Mouse (Mus musculus) embryonic stem cell, embryonic (primary cell): ENCODE results near the gene Pou6f1.
"Not testable (repeated sequence)": the region's sequence is repeated elsewhere in the genome, so short reads cannot be mapped to it uniquely, and the experiment has no call there.

Experiments
- CTCF ChIA-PET, 4 experiments: fragments of 300-600 bp in 2 of 4; fragments of 350-600 bp in 2 of 4; sonication (Branson Sonifier 250); formaldehyde crosslinking; loops; one replicate each; lab custom pipeline; 2022; ENCODE audit warnings: inconsistent platforms in 2 of 4; lab: Charles Lee
- POLR2A ChIA-PET, 4 experiments: fragments of 300-600 bp in 2 of 4; fragments of 350-600 bp in 2 of 4; sonication (Branson Sonifier 250); formaldehyde crosslinking; loops; one replicate each; lab custom pipeline; 2022; ENCODE audit warnings: antibody characterized with exemption in 4 of 4, inconsistent platforms in 1 of 4; lab: Charles Lee

Gene Pou6f1

DNA sequence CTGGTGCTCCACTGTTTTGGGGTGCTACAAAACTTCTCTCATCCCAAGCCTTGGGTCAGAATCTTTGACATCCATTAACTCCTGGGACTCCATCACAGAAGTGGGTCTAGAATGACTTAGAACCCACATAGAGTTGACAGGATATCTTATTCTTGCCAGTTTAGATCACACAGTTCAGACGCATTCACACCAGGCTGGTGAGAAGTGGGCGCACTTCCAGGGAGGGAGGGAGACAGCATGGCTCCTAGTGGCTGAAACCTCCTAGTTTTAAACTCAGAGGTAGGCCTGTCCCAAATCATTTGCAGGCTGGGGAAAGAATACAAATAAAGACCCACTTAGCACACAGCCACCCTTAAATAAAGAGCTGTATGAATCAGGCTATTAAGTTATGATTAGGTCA is 25.4 kb downstream of the Pou6f1 start:
- ChIA-PET CTCF (interaction anchor here in 1 of 4 experiments (0.5 kb wide), 1 partner anchor 139 kb away, joined by 3 read pairs; no protein-coding TSS in a partner anchor), POLR2A (interaction anchor here in 3 of 4 experiments (0.7 to 2.8 kb wide), 11 partner anchors 9 to 477 kb away, joined by 3 to 9 read pairs (median 4); partner anchors contain the start of gene Tfcp2 (in 2 of the 3))

- ChIA-PET POLR2A (interaction anchor here in 3 of 4 experiments (0.6 to 2.8 kb wide), 13 partner anchors 9 to 477 kb away, joined by 3 to 9 read pairs (median 4); partner anchors contain the start of gene Tfcp2 (in 2 of the 3)), CTCF (interaction anchor here in 1 of 4 experiments (0.5 kb wide), 1 partner anchor 139 kb away, joined by 3 read pairs; no protein-coding TSS in a partner anchor)
These were observed 25.8 kb downstream of the Pou6f1 start for GRCm38 (mm10) chr15:100573946-100574345.

DNA sequence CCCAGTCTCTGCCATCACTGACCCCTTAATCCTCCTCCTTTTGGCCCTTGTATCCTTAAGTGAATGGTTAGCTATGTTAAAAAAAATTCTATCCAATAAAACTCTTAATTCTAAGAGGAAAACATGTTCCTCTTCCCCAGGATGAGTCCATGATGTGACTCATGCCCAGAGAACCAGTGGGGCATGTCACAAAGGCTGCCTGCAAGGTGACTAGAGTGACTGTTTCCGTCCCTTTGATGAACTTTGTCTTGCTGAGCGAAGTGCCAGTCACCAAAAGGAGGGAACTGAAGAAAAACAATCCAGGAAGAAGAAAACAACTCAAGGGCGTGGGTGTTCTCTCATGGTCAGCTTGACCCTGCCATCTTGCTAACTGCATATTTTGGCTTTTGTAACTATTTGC is 30.5 kb downstream of the Pou6f1 start:
- ChIA-PET CTCF (interaction anchor here in 1 of 4 experiments (1.2 kb wide), 2 partner anchors 31 to 113 kb away, joined by 3 to 4 read pairs; no protein-coding TSS in a partner anchor), POLR2A (interaction anchor here in 2 of 4 experiments (1.1 to 1.2 kb wide), 2 partner anchors 18 to 81 kb away, joined by 3 read pairs; no protein-coding TSS in a partner anchor)

DNA sequence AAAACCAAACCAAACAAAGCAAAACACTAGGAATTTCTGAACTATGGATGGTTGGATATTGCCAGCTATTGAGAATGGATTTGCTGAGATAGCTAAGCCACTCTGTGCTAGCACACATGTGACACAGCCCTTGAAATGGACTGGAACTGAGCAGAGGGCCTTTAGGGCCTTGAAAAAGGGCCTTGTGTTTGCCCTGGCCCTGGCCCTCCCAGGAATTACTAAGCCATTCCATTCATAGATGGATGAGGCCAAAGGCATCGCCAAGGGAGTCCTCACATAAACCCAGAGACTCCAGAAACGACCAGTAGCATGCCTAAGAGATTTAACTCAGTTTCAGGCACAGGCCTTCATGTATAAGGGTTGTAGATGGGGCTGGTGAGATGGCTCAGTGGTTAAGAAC is 33.3 kb downstream of the Pou6f1 start:
- ChIA-PET CTCF (no interaction called here), POLR2A (interaction anchor here in 1 of 4 experiments (1.3 kb wide), 1 partner anchor 10 kb away, joined by 3 read pairs; no protein-coding TSS in a partner anchor)

GRCm38 (mm10) chr15:100557705-100558433 is 41.9 kb downstream of the Pou6f1 start:
- ChIA-PET POLR2A (interaction anchor here in 1 of 4 experiments (0.5 to 2.7 kb wide), 2 partner anchors 16 to 116 kb away, joined by 3 to 9 read pairs; no protein-coding TSS in a partner anchor), CTCF (interaction anchor here in 1 of 4 experiments (0.6 kb wide), 1 partner anchor 428 kb away, joined by 3 read pairs; no protein-coding TSS in a partner anchor)

DNA sequence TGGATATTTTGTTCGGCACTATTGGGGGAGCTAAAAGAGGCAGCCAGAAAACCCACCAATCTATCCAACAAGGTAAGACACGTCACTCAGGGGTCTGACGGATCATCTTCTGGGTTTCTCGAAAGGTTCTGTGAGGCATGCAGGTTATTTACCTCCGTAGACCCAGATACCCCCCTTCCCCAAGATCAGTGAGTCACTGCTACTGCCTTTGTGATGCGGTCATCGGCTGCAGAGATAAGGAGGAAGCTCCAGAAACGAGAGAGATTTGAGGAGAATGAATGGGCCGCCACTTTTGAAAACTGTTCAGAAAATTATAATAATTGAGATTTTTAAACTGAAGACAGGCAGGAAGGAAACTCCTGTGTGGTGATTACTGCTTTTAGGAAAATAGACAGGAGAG is 43.4 kb downstream of the Pou6f1 start:
- CTCF ChIA-PET = no interaction called here
- POLR2A ChIA-PET = interaction anchor here in 2 of 4 experiments (1.0 to 2.7 kb wide), 3 partner anchors 11 to 18 kb away, joined by 3 to 9 read pairs (median 3); no protein-coding TSS in a partner anchor

DNA sequence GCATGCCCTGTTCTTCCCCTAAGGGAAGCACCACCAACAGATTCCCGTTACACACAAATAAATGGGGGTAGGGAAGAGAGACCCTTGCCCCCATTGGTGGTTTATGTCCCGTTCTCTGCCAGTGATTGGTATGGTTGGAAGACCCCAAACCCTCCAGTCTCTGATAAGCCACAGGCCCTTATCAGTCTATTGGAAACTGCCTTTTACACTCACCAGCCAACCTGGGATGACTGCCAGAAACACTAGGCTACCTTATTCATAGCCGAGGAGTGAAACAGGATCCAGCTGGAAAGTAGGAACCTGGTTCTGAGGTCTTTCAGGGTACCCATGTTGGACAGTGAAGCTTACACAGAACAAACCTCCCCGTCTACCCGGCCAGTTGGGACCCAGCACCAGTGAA is 43.8 kb downstream of the Pou6f1 start:
- ChIA-PET CTCF (no interaction called here), POLR2A (interaction anchor here in 2 of 4 experiments (1.0 to 2.7 kb wide), 3 partner anchors 11 to 18 kb away, joined by 3 to 9 read pairs (median 3); no protein-coding TSS in a partner anchor)

GRCm38 (mm10) chr15:100551326-100552307 is 48.2 kb downstream of the Pou6f1 start, which contains the start of gene Tfcp2:
Gene Tfcp2 (minus strand): TSS chr15:100552008.
- POLR2A ChIA-PET = interaction anchor here in 3 of 4 experiments (0.6 to 2.8 kb wide), 30 partner anchors 10 to 630 kb away, joined by 3 to 10 read pairs (median 4); partner anchors contain the start of genes Dazap2 (in 2 of the 3), Csrnp2 (in 1 of the 3) and Smagp (in 1 of the 3)
- CTCF ChIA-PET = interaction anchor here (1.0 to 2.5 kb wide), 6 partner anchors 13 to 132 kb away, joined by 3 to 12 read pairs (median 3); partner anchors contain the start of gene Dazap2 (in 1 of the 4)

DNA sequence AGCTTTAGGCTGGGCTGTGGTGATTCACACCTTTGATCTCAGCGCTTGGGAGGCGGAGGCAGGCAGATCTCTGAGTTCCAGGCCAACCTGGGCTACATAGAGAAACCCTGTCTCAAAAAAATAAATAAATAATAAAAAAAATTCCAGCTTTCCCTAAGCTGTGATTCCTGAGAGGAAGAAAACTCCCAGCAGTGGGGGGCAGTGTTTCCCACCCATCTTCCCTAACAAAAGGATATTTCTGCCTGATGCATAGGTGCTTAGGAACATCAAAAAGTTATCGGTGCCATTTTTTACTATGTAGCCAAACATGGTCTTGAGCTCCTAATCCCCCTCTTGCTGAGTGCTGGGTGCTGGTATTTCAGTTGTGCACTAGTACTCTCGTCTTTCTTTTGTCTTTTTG is 49.5 kb downstream of the Pou6f1 start:
- ChIA-PET CTCF (interaction anchor here in 3 of 4 experiments (1.0 to 2.5 kb wide), 3 partner anchors 12 kb away, joined by 3 to 12 read pairs (median 6); no protein-coding TSS in a partner anchor), POLR2A (interaction anchor here in 2 of 4 experiments (1.0 to 2.8 kb wide), 10 partner anchors 8 to 89 kb away, joined by 3 to 8 read pairs (median 4); partner anchors contain the start of gene Csrnp2 (in 1 of the 2))

DNA sequence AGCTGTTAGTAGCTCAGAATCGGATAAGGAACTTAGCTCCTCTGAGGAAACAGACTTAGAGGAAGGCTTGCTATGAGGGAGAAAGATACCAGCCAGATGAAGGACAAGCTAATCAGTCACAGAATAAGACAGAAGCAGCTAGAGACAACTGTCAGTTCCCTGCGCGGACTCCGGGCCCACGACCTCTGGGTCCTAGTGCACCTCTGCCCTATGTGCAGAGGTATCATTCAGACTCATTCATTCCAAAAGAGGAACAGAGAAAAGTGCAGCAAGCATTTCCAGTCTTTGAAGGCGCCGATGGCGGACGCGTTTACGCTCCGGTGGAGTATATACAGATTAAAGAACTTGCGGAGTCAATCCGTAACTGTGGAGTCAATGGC is 56.1 kb downstream of the Pou6f1 start:
- CTCF ChIA-PET, POLR2A ChIA-PET: not testable (repeated sequence)

DNA sequence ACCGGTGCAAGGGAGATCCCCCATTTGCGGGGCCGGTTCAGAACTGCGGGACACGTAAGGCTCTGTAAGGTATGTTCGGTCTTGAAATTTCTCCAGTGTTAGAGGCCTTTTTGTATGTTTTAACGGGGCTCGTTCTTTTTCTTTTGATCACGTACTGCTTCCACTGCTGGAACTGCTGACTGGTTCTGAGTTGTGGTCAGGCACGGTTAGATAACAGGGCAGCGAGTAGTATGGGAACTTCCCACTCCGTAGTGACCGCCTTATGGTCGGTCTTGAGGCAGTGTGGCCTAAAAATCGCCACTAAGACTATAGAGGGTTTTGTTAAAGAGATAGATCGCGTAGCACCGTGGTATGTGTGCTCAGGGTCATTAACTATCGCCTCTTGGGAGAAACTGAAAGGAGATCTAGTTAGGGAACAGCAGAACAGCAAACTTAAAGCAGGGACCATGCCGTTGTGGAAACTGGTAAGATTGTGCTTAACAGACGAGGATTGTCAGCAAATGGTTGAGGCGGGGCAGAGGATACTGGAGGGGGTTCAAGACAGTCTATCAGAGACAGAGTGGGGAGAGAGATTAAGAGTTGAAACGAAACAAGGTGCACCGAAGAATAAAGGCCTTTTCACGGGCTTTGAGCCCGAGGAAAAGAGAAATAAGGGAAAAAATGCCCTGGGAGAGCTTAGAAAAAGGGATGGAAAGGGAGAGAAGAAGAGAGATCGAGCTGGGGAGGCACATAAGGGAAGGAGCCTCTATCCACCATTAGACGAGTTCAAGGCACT is 56.7 kb downstream of the Pou6f1 start:
- ChIA-PET CTCF (interaction anchor here in 1 of 4 experiments (1.0 kb wide), 1 partner anchor 11 kb away, joined by 3 read pairs; no protein-coding TSS in a partner anchor), POLR2A (interaction anchor here in 2 of 4 experiments (0.6 to 3.0 kb wide), 3 partner anchors 7 to 86 kb away, joined by 3 to 7 read pairs (median 6); partner anchors contain the start of gene Tfcp2 (in 1 of the 2))

- ChIA-PET CTCF (no interaction called here), POLR2A (interaction anchor here in 2 of 4 experiments (0.6 to 3.0 kb wide), 7 partner anchors 10 to 74 kb away, joined by 3 to 7 read pairs (median 3); partner anchors contain the start of genes Dazap2 (in 1 of the 2) and Tfcp2 (in 1 of the 2))
These were observed 58.4 kb downstream of the Pou6f1 start for GRCm38 (mm10) chr15:100541426-100541825.

- POLR2A ChIA-PET = interaction anchor here in 3 of 4 experiments (0.6 to 3.0 kb wide), 7 partner anchors 9 to 74 kb away, joined by 3 to 7 read pairs (median 3); partner anchors contain the start of genes Dazap2 (in 1 of the 3) and Tfcp2 (in 1 of the 3)
These were observed 58.8 kb downstream of the Pou6f1 start for GRCm38 (mm10) chr15:100541001-100541400.

DNA sequence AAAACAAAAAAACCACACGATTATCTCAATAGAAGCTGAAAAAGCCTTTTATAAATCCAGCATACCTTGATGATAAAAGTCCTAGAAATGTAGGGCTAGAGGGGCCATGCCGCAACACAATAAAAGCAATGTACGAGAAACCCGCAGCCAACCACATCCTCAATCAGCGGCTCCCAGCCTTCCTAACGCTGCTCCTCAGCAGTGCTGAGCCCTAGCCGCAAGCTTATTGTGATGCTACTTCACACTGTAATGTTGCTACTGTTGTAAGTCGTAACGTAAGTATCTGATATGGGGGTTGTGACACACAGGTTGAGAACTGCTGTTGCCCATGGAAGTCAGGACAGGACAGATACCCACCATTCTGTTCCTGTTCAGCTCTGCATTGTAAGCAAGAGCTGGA is 60.4 kb downstream of the Pou6f1 start:
- ChIA-PET CTCF (interaction anchor here in 2 of 4 experiments (0.6 to 2.5 kb wide), 2 partner anchors 74 to 144 kb away, joined by 3 to 10 read pairs; no protein-coding TSS in a partner anchor), POLR2A (interaction anchor here in 1 of 4 experiments (1.0 to 1.1 kb wide), 2 partner anchors 10 to 36 kb away, joined by 3 to 5 read pairs; no protein-coding TSS in a partner anchor)

More at GRCm38 (mm10) chr15:100541001-100541400, 58.8 kb downstream of the Pou6f1 start:
- CTCF ChIA-PET = not testable (repeated sequence)

- ChIA-PET CTCF (interaction anchor here (0.6 to 2.5 kb wide), 27 partner anchors 9 to 313 kb away, joined by 3 to 12 read pairs (median 4); partner anchors contain the start of gene Tfcp2 (in 1 of the 4)), POLR2A (interaction anchor here in 3 of 4 experiments (0.6 to 1.5 kb wide), 6 partner anchors 40 to 145 kb away, joined by 3 to 5 read pairs (median 4); partner anchors contain the start of gene Csrnp2 (in 1 of the 3))
These were observed 61.9 kb downstream of the Pou6f1 start for GRCm38 (mm10) chr15:100537913-100538312.

DNA sequence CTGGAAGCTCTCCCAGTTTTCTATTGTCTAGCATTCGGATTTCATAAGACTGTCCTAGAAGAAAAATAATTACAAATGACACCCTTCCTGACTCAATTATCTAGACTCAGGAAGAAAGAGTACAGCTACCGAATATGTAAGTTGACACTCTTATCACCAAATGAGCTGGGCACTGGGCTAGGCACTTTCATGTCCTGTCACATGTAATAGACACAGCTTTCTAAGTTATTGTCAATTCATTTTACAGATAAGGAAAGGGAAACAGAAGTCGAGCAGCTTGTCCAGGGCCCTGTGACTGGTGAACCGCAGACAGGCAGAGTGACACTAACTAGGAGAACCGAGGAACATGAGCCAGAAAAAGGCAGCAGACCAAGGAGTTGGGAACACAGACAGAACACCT is 71.9 kb downstream of the Pou6f1 start:
- ChIA-PET POLR2A (interaction anchor here in 2 of 4 experiments (1.0 to 1.7 kb wide), 6 partner anchors 23 to 163 kb away, joined by 3 to 6 read pairs (median 4); no protein-coding TSS in a partner anchor), CTCF (interaction anchor here (0.7 to 1.0 kb wide), 5 partner anchors 10 to 70 kb away, joined by 3 to 4 read pairs (median 3); no protein-coding TSS in a partner anchor)
